ENCODE assay signal across 8 mouse cellular contexts in the genomic region with DNA sequence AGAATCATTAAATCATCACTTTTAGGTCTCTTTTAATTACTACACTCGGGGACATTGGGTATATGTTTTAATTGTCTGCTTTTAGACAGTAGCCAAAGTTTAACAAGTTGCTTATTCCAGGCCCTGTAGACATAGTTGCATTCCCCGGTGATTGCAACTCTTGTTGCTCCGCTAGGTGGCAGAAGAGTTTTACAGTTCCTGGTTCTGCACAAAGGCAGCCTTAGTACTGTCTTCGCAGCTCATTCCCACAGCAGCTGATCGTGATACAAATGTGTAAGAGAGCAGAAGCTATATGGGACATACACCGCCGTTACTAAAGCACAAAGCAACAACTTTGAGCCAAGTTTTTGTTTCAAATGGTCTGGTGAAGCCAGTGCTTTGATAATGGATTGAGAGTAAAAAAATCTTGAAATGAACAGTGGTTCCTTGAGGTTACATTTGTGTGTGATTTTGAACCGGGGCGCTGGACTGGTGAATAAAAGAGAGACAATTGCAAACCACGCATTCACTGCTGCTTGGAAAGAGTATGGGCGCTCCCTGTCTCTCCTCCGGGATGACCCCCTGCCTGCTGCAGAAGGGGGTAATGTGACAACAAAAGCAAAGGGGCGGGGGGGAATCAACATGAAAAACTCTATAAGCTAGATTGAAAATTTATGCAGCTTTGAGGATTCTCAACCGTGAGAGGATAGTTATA.
DNase-seq lines count a peak whose midpoint lies in the region.

No protein-coding gene starts in this region.

- DNase-seq in WW6 (ENCODE audit: low read depth, low spot score) = peak; percentile 26
- DNase-seq in cerebellum, postnatal 10 days = peak; percentile 93 to 94
- peak; percentile 64 to 83 for DNase-seq in frontal cortex, postnatal 10 days (ENCODE audit: low spot score in 2 of 2)
- DNase-seq in hindlimb bud, embryonic 11.5 days (ENCODE audit: extremely low spot score, low read depth, low spot score) = peak; percentile 41
- DNase-seq in left cerebral cortex, adult 11 months (ENCODE audit: low spot score) = peak; percentile 75
- peak; percentile 81 for DNase-seq in mesoderm, embryonic 11.5 days (ENCODE audit: low read depth, low spot score)
- peak; percentile 3 for DNase-seq in skeletal muscle tissue, adult 2 months (ENCODE audit: low read depth, low spot score)
- DNase-seq in thymus, postnatal 25 days = no peak
